Mouse (Mus musculus) erythroid progenitor cell, adult 5-6 weeks (primary cell): ENCODE measurements around the gene Hnrnpf. TPM values are rescaled to one million over a fixed set of nuclear protein-coding genes. Genes with fewer than 3 reads are reported as not detected.

Experiments used
- ATAC-seq: replicated peaks from 2 replicates; pipeline ENCODE4 v1.8.0; 2016; ENCODE audit warnings: moderate number of reproducible peaks, mild to moderate bottlenecking, moderate TSS enrichment, inconsistent platforms; ENCODE audit not compliant: poor library complexity, low FRiP score, severe bottlenecking
- total RNA-seq, 2 experiments: library from RNA; stranded (forward) in 1 of 2; stranded (reverse) in 1 of 2; fragments of 150-400 nt in 1 of 2; fragments of 186-747, 209-891 nt in 1 of 2; gene quantifications; 2 replicates each; pipeline versions ENCODE4 v1.2.3 to v1.2.4; 2015 to 2017; ENCODE audit warnings: low replicate concordance in 2 of 2

The Hnrnpf gene
- total RNA-seq, 2 experiments from 2014 or later = 407 to 524 TPM

GRCm38 (mm10) chr6:117916737-117917426 is 16.8 kb downstream of the Hnrnpf start:
- ATAC-seq = peak; percentile 92

- peak; percentile 47 for ATAC-seq
These were observed 17.5 kb downstream of the Hnrnpf start for GRCm38 (mm10) chr6:117917576-117917975.

GRCm38 (mm10) chr6:117918043-117918442 is 17.9 kb downstream of the Hnrnpf start:
- no peak for ATAC-seq

- peak; percentile 56 for ATAC-seq
These were observed 20.8 kb downstream of the Hnrnpf start for GRCm38 (mm10) chr6:117920659-117921640.

GRCm38 (mm10) chr6:117922041-117922440 is 21.9 kb downstream of the Hnrnpf start:
- ATAC-seq = no peak

GRCm38 (mm10) chr6:117926871-117927491 is 26.9 kb downstream of the Hnrnpf start:
- no peak for ATAC-seq

GRCm38 (mm10) chr6:117927955-117928354 is 27.8 kb downstream of the Hnrnpf start:
- no peak for ATAC-seq

- ATAC-seq = no peak
These were observed 28.6 kb downstream of the Hnrnpf start for GRCm38 (mm10) chr6:117928746-117929145.

- ATAC-seq = no peak
These were observed 30.0 kb downstream of the Hnrnpf start for GRCm38 (mm10) chr6:117929945-117930655.

- ATAC-seq = peak; percentile 66
These were observed 32.4 kb downstream of the Hnrnpf start for GRCm38 (mm10) chr6:117932325-117933051.

GRCm38 (mm10) chr6:117934301-117934700 is 34.2 kb downstream of the Hnrnpf start:
- ATAC-seq = no peak

GRCm38 (mm10) chr6:117935681-117936612 is 35.8 kb downstream of the Hnrnpf start:
- ATAC-seq = no peak

GRCm38 (mm10) chr6:117937222-117937932 is 37.3 kb downstream of the Hnrnpf start, which contains the start of gene Fxyd4:
Gene Fxyd4, minus strand, starts transcription at chr6:117937692.
- no peak for ATAC-seq

- ATAC-seq = no peak
These were observed 38.8 kb downstream of the Hnrnpf start for GRCm38 (mm10) chr6:117938951-117939350.

- ATAC-seq = no peak
These were observed 42.6 kb downstream of the Hnrnpf start for GRCm38 (mm10) chr6:117942769-117943168.

GRCm38 (mm10) chr6:117943899-117944298 is 43.8 kb downstream of the Hnrnpf start:
- ATAC-seq = no peak

- no peak for ATAC-seq
These were observed 52.2 kb downstream of the Hnrnpf start for GRCm38 (mm10) chr6:117952330-117952729.
